Mouse (Mus musculus): ENCODE measurements at regions not wholly inside any gene's neighbourhood (a gene's known extent, or its start where the extent isn't known, plus 50 kb on each side); places are given as distances from the start of the nearest gene placed in this dataset.

DNA sequence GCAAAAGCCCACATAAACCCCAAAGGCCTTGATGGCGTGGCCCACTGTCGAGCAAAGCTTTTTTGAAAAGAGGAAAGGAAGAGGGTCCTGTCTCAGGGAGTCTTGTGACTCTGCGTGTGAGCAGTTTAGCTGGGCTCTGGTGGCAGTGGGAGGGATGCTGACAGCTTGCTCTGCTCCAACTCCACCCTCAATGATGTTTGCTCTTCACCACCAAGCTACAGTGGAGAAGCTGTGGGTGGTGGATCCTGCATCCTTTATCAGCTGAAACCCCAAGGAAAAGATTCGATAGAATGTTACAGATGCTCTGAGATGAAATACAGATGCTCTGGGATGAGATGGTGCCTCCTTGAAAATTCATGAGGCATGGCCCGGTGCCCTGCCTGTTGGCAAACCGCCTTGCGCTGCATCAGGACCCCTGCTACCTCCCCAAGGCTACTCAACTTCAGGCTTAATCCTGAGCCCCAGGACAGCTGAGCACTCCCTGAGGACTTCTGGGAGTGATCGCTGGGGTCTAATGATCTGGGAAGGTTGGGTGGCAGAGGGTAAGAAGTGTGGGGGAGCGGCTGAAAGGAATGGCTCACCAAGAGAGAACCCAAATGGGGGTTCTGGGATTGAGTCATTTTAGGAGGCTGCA is 120.8 kb upstream of the Kit start:
- TF ChIP-seq E2F4 (IDR thresholded peaks at IDR 0.05; ENCODE audit: borderline replicate concordance, low read depth, low read length) = no peak
- no peak for TF ChIP-seq POLR2A (IDR thresholded peaks at IDR 0.05; ENCODE audit: control insufficient read depth in 1 of 2, insufficient read depth in 1 of 2, low read depth in 1 of 2, low read length in 2 of 2, poor library complexity in 1 of 2)
- no peak for TF ChIP-seq CTCF (IDR thresholded peaks at IDR 0.05 in 2 of 3, conservative IDR thresholded peaks at IDR 0.05 in 1 of 3; ENCODE audit: control insufficient read depth in 1 of 3, insufficient read depth in 1 of 3, low read depth in 2 of 3, low read length in 3 of 3, poor library complexity in 1 of 3, severe bottlenecking in 1 of 3)
- TF ChIP-seq CHD2 (IDR thresholded peaks at IDR 0.05; ENCODE audit: low read length) = no peak
- TF ChIP-seq KAT2A (conservative IDR thresholded peaks at IDR 0.05; ENCODE audit: low read depth, low read length) = no peak
- no peak for TF ChIP-seq BHLHE40 (IDR thresholded peaks at IDR 0.05; ENCODE audit: borderline replicate concordance, low read depth, low read length)
- TF ChIP-seq EP300 (IDR thresholded peaks at IDR 0.05; ENCODE audit: low read depth in 1 of 2, low read length in 2 of 2) = no peak
- TF ChIP-seq POLR2AphosphoS5 (IDR thresholded peaks at IDR 0.05; ENCODE audit: borderline replicate concordance, low read depth, low read length) = no peak
- no peak for TF ChIP-seq ZNF384 (IDR thresholded peaks at IDR 0.05; ENCODE audit: low read depth, low read length)
- TF ChIP-seq USF2 (IDR thresholded peaks at IDR 0.05; ENCODE audit: borderline replicate concordance in 1 of 2, insufficient read depth in 1 of 2, low read depth in 1 of 2, low read length in 2 of 2) = no peak
- no peak for TF ChIP-seq MEF2A (IDR thresholded peaks at IDR 0.05; ENCODE audit: extremely low read depth, insufficient replicate concordance, low read depth, low read length, poor library complexity, severe bottlenecking)

Measured in MEL (cell line).